Mouse (Mus musculus) olfactory bulb, adult 2 months (tissue): ENCODE data around the gene Fam161a. TPM values are rescaled to one million over a fixed set of nuclear protein-coding genes. Genes with fewer than 3 reads are reported as not detected.

Experiments used
- H3K27ac ChIP-seq: fragments of 200-500 bp; 2 replicates; pipeline ENCODE4 v1.5.1; 2012; ENCODE audit warnings: low read depth, low read length; ENCODE audit not compliant: insufficient read depth
- H3K4me1 ChIP-seq: fragments of 200-500 bp; 2 replicates; pipeline ENCODE4 v1.6.1; 2012; ENCODE audit warnings: low read length; ENCODE audit not compliant: control insufficient read depth, insufficient read depth
- H3K4me3 ChIP-seq: fragments of 200-500 bp; 2 replicates; pipeline ENCODE4 v1.5.1; 2012; ENCODE audit warnings: mild to moderate bottlenecking, low read depth, low read length, moderate library complexity; ENCODE audit not compliant: insufficient read depth
- CTCF ChIP-seq: fragments of 200-500 bp; IDR thresholded peaks from 2 replicates; pipeline ENCODE4 v1.5.1; 2012; ENCODE audit warnings: low read depth, mild to moderate bottlenecking, low read length, moderate library complexity; ENCODE audit not compliant: insufficient read depth
- POLR2A ChIP-seq: fragments of 200-500 bp; IDR thresholded peaks from 2 replicates; pipeline ENCODE4 v1.6.1; 2012; ENCODE audit warnings: mild to moderate bottlenecking, low read depth, low read length, moderate library complexity; ENCODE audit not compliant: insufficient read depth
- WGBS: fragments of 180-500 bp; shearing (Covaris S2); methylation state at CpG from one replicate; pipeline ENCODE4 v1.1.7; 2018; 5-methylcytosine and 5-hydroxymethylcytosine counted together
- polyA plus RNA-seq: library from polyadenylated mRNA; stranded (reverse); fragments of >200 nt; gene quantifications from 2 replicates; pipeline ENCODE4 v1.2.4, GENCODE M21; 2012; ENCODE audit warnings: low replicate concordance; ENCODE audit not compliant: missing spikeins, insufficient read depth, insufficient read length

The Fam161a gene
- polyA plus RNA-seq = not detected in 2 replicates

DNA sequence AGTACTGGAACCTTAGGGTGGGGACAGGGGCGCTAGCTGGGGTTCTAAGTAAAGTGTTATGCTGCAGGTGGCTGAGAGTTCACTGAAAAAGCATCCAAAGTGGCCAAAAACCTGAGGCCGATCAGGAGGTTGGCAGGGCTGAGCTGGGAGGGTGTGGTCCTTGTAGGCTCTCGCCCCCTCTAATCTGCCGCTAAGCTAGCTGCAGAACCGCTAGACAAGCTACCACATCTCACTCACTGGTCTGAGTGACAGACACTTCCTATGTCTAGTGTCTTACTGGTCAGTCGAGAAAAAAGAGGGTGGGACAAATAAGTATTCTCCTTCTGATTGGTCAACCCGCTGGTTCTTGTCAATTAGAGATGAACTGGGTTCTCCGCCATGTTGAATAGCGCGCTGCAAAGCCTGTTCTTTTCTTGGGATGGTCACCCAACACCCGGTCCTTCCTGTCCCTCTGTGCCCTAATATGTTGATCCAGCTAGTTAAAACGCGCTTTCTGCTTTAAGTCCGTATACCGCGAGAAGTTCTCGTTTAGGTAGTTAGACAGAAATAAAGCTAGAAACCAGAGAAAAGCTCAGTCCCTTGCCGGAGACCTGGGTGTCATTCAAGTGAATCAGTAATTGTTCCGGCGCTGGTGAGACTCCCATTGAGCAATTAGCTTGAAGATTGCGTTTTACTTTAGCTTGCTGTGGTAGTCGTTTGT, at the start of gene Fam161a:
Gene Fam161a, plus strand, starts transcription at position 51 of the 700 bp plus-strand sequence.
- TF ChIP-seq POLR2A = no peak
- Histone ChIP-seq H3K4me3 (peak within 1 kb of the TSS; percentile 65), H3K4me1 (peaks cover 4% of the 10 kb centered on the region; the same call in 1 of the 2 replicates), H3K27ac (peak within 1 kb of the TSS; percentile 44)
- WGBS = 3% methylated on average over 22 of the region's 22 CpGs

DNA sequence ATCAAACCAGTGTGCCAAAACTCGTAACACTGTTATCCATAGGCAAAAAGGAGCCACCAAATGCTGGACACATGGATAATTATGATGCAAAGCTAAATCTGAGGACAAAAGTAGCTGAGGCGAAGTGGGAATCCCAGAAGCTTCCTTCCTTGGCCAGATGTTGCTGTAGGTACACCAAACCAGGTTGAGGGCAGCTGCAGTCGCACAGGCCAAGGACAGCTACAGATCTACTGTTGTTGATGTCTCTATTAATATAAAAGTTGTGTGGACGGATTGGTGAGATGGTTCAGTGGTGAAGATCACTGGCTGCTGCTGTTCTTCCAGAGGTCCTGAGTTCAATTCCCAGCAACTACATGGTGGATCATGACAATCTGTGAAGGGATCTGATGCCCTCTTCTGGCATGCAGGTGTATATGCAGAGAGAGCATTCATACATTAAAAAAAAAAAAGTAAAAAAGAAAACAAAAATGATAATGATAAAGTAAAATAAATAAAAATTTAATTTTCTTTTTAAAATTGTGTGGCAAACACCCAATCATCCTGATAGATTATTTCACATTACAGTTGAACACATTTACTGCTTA, 49.4 kb upstream of the Fam161a start:
- TF ChIP-seq CTCF (no peak), POLR2A (no peak)
- Histone ChIP-seq H3K27ac (no peak overlapping the region), H3K4me3 (no peak overlapping the region), H3K4me1 (no peaks in the 10 kb centered on the region)
- WGBS = 98% methylated on average over 4 of the region's 4 CpGs

DNA sequence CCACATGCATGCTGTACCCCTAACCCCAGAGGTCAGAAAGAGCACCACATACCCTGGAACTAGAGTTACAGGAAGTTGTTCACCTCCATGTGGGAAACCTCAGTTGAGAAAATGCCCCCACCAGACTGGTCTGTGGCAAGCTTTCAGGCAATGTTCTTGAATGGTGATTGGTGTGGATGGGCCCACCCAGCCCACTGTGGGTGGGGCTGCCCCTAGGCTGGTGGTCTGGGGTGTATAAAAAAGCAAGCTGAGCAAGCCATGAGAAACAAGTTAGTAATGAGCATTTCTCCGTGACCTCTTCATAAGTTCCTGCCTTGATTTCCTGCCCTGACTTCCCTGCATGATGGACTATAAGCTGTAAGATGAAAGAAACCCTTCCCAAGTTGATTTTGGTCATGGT, 45.2 kb upstream of the Fam161a start:
- TF ChIP-seq CTCF (no peak), POLR2A (no peak)
- no peaks in the 10 kb centered on the region for H3K4me1 ChIP-seq
- H3K27ac ChIP-seq = no peak overlapping the region
- no peak overlapping the region for H3K4me3 ChIP-seq
- 97% methylated on average over 1 of the region's 1 CpGs for WGBS

DNA sequence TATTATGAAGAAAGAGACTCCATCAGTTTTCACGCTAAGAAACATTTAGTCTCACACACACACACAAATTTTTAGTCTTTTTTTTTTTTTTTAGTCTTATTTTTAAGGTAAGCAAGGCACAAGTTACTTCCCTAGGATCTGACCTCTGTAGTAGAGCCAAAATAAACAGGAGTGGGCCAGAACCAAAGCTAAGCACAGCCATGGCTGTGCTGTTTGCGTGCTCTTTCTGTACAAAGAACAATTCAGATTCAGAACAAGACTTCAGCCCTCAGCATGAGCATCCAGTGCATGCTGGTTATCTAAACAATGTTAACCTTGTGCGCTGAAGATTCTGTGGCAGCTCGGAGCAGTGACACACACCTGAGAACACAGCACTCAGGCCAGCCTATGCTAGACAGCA, 42.9 kb upstream of the Fam161a start:
- H3K4me3 ChIP-seq = no peak overlapping the region
- no peak for TF ChIP-seq CTCF
- no peak for TF ChIP-seq POLR2A
- WGBS = 80% methylated on average over 4 of the region's 4 CpGs
- no peaks in the 10 kb centered on the region for H3K4me1 ChIP-seq
- H3K27ac ChIP-seq = no peak overlapping the region

DNA sequence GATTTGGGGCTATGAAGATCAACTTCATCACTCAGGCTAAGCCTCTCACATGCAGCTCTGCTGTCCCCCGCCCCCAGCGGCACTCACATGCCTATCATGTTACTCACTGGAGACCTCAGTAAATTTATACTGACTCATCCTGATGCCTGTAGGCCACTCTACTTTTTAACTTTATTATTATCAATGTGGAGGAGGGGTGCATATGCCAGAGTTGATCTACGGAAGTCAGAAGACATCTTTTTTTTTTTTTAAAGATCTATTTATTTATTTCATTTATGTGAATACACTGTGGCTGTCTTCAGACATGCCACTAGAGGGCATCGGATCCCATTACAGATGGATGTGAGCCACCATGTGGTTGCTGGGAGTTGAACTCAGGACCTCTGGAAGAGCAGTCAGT, 41.8 kb upstream of the Fam161a start:
- Histone ChIP-seq H3K4me3 (no peak overlapping the region), H3K27ac (no peak overlapping the region), H3K4me1 (no peaks in the 10 kb centered on the region)
- WGBS = 85% methylated on average over 4 of the region's 4 CpGs
- TF ChIP-seq CTCF (no peak), POLR2A (no peak)

DNA sequence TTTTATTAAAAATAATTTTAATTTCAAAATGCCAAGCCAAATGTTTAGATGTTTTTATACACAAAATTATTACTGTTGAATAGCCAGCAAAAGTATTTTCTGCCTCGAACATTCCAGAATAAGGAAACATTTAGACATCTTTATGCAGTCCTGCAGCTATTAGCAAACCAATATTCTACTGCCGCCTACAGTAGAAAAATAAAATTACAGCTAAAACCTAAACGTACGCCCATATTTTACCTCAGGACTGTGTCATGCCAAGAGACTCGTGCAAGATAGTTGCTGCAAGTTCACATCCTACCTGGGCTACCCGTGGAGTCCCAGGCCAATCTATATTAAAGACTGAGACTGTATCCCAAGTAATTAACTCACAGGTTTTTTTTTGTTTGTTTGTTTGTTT, 37.8 kb upstream of the Fam161a start:
- H3K27ac ChIP-seq = no peak overlapping the region
- 30% methylated on average over 6 of the region's 6 CpGs for WGBS

DNA sequence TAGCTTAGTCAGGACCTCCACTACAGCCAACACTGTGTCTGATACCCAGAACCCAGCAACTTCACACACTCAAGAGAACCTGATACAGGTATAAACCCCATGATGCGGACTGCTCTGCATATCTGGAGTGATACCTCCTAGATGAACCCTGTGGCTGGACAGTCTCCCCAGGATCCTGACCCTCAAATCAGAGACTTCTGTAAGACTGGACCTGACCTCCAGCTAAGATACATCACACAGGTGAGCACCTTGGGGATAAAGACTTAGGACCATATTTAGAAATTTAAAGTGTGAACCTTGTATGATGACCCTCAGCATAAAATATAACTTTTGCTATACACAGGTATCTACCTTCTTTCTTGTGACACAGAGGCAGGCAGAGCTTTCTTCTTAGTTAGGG, 36.8 kb upstream of the Fam161a start:
- no peak for TF ChIP-seq CTCF
- TF ChIP-seq POLR2A = no peak
- no peaks in the 10 kb centered on the region for H3K4me1 ChIP-seq
- H3K27ac ChIP-seq = no peak overlapping the region
- no peak overlapping the region for H3K4me3 ChIP-seq
- 97% methylated on average over 1 of the region's 1 CpGs for WGBS

More for the DNA sequence above, 37.8 kb upstream of the Fam161a start:
- H3K4me3 ChIP-seq = no peak overlapping the region
- H3K4me1 ChIP-seq = no peaks in the 10 kb centered on the region
- no peak for TF ChIP-seq CTCF
- no peak for TF ChIP-seq POLR2A

DNA sequence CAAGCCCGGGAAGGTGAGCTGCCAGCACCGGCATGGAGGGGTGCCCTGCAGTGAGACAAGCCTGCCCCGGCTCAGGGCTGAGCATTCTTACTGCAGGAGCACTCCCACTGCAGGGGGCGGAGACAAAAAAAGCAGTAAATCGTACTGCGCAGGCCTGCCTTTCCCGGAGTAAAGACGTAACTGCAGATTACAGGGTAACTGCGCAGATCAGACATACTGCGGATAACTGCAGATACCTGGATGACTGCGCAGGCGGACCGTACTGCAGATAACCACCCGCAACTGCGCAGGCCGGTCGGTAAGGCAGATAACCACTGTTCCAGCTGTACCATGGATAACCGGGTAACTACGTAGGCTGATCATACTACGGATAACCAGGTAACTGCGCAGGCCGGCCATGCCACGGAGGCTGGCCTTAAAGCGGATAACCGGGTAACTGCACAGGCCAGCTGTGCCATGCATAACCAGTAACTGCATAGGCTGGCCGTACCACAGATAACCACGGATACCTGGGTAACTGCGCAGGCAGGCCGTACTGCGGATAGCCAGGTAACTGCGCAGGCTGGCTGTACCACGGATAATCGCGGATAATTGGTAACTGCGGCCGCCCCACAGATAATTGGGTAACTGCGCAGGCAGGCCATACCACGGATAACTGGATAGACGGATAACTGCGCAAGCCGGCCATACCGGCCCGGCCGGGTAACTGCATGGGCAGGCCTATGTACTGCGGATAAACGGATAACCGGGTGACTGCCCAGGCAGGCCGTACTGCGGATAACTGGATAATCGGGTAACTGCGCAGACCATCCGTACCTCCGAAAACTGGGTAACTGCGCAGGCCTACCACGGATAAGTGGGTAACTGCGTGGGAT, 35.3 kb upstream of the Fam161a start, which contains the start of gene Zrsr1:
Gene Zrsr1, plus strand, starts transcription at position 171 of the 875 bp plus-strand sequence.
- no peaks in the 10 kb centered on the region for H3K4me1 ChIP-seq
- peak within 1 kb of the TSS; percentile 66 for H3K27ac ChIP-seq
- H3K4me3 ChIP-seq = peak within 1 kb of the TSS; percentile 69
- 51% methylated on average over 56 of the region's 56 CpGs for WGBS
- TF ChIP-seq POLR2A = 0 out of 2 replicates have a peak, but pooled peaks have one; percentile 44
- no peak for TF ChIP-seq CTCF

DNA sequence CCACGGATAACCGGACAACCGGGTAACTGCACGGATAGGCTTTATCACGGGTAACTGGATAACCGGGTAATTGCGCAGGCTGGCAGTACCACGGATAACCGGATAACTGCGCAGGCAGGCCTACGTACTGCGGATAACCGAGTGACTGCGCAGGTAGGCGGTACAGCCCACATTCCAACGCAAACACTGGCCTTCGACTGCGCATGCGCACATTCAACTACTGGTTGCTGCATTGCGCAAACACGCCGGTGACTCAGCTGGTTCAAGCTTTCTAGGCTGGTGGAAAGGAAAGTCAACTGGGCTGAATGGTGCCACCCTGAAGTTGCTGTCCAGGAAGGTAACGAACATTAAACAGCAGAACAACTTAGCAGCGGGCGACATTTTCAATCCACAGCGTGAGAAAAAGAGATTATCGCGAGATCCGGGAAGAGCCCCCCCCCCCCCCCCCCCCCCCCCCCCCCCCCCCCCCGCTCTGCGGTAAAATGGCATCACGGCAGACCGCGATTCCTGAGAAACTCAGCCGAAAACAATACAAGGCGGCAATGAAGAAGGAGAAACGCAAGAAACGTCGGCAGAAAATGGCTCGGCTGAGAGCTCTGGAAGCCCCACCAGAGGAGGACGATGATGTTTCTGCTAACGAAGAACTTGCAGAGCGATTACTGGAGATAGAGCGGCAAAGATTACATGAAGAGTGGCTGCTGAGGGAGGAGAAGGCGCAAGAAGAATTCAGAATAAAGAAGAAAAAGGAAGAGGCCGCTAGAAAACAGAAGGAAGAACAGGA, 34.4 kb upstream of the Fam161a start:
- Histone ChIP-seq H3K4me1 (no peaks in the 10 kb centered on the region), H3K27ac (peak overlapping the region; percentile 66), H3K4me3 (peak overlapping the region; percentile 69)
- 51% methylated on average over 44 of the region's 46 CpGs for WGBS
- TF ChIP-seq CTCF (no peak), POLR2A (no peak)
